Mouse (Mus musculus) thymus, postnatal 10 days (tissue): ENCODE results near the gene Gm49394.

Experiments used
- DNase-seq, 2 experiments: peaks; one replicate each; pipeline ENCODE4 v3.0.0; 2021; ENCODE audit warnings: low spot score in 2 of 2

Gene Gm49394

DNA sequence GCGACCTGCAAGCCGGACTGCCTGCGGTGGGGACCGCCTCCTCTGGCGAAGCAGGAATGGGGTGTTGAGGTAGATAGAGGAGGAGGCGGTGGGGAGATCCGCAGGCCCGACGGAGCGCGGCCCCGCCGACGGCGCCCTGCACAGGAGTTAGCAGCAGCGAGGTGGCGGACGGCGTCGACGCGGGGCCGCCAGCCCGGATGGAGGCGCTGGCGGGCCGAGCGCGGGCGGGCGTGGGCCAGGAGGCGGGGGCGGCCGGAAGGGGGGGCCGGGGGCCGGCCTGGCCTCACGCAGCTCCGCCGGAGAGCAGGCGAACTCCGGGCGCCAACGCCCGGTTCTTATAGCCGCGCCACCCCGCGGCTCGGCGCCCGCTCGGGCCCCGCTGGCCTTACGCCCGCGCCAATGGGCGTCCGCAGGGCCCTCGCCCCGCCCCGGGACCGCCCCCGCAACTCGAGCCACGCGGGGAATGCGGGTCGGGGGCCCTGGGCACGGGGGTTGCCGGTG is 10.5 kb downstream of the Gm49394 start:
- DNase-seq, result no peak

- DNase-seq, result no peak
Observed at GRCm38 (mm10) chr7:142658681-142659180, 11.0 kb downstream of the Gm49394 start.

GRCm38 (mm10) chr7:142657821-142658614 is 11.7 kb downstream of the Gm49394 start:
- DNase-seq, result no peak

DNA sequence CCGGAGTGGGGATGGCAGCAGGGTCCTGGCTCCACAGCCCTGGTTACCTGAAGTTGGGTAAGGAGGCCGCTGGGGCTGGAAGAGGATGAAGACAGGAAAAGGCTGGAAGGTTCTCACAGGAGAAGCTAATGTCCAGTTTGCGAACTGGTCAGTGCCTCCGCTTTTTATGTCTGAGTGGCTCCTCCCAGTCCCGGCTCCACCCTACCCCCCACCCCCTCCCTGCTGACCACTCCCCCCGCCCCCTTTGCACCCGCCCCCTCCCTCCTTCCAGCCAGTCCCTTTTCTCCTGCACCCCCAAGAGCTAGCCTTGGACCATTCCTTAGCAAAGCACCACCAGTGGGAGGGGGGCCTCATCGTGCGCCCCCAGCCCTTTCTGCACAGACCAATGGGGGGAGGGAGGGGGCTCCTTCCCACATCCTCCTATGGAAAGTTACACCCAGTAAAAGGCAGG is 12.4 kb downstream of the Gm49394 start:
- DNase-seq, result no peak

GRCm38 (mm10) chr7:142656055-142656454 is 13.7 kb downstream of the Gm49394 start:
- DNase-seq, result no peak

- DNase-seq, result no peak
Observed at GRCm38 (mm10) chr7:142655633-142656032, 14.1 kb downstream of the Gm49394 start.

GRCm38 (mm10) chr7:142653726-142654125 is 16.0 kb downstream of the Gm49394 start:
- DNase-seq, result no peak

DNA sequence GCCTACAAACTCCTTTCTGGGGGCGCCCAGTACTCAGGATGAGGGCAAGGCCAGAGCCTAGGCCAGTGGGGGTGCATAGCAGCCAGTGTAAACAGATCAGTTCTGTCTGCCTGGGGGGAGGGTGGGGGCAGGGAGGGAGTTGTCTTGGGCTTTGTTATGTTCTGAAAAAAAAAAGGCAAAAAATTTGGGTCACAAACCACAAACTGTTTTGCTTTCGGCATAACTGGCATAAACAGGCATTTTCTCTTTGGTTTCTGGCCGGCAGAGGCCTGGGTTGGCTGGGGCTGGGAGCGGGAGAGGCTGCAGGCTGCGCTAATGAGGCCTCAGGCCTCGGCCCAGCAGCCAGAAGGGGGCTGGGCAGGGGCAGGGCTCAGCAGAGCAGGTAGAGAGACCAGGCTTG is 23.1 kb downstream of the Gm49394 start:
- DNase-seq, result no peak

- DNase-seq, result no peak
Observed at GRCm38 (mm10) chr7:142645045-142645444, 24.7 kb downstream of the Gm49394 start.

DNA sequence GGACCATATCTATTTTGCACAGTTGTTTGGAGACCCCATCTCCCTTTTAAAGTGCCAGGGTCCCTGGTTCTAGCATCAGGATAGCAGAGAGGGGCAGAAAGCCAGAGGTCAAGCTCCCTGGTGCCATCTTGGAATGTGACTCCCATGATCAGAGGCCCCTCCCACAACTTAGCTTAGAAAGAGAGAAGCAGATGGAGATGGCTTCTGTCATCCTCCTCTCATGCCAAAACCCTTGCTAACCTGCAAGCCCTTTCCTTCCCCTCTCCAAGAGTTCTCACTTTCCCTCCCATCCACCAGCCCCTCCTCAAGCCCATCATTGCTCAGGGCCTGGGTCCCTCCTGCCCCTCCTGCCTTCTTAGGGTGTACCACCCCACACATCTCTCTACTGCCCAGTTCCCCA is 33.6 kb downstream of the Gm49394 start:
- DNase-seq, result no peak

DNA sequence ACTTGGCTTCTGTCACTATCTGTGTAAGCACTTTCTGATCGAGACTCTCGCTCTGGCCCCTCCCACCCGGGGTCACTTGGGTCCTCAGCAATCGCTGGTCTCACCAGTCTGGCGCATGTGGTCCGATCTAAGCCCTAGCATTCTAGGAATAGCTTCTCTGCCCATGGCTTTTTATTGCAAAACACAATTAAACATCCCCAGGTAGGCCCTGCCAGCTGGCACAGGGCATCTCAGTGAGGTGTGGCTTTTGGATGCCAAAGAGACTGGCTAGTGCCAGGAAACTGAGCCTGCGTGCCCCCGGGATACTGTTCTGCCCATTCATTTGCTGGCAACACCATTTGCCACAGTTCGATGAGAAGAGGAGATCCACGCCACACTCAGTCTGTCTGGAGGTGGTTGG is 39.1 kb downstream of the Gm49394 start:
- DNase-seq, result no peak

DNA sequence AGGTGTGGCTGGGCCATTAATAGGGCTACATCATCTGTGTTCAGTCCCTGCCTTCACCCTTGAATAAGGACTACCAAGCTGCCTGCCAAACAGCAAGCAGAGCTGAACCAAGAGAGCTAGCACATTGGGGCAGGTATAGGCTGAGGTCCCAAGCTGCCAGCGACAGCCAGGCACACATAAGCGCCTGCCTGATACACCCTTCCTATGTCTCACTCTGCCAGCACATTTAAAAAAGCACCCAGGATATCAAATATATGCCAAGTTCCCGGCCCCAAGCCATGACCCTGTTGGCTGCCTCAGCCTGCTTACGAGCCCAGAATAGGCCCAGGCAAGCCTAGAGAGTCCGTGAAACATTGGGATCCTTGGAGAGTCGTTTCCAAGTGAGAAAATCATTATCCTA is 39.9 kb downstream of the Gm49394 start:
- no peak for DNase-seq

DNA sequence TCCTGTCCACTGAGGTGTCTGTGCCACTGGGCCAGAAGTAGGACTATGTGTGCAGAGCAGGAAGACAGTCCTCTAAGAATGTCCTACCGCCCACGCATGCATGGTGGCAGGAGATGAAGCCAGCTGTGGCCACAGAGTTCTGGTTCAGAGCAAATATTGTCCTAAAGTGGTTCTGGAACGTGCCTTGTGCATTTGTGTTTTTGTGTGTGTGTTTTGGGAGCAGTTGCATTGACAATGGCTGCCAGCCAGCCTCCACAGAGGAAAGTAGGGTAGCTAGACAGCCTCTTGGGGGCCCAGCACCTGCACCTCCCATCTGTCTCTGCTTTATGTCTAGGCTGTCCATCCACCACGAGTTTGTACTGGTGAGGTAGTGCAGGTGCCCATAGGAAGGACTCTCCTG is 47.6 kb downstream of the Gm49394 start:
- DNase-seq, result no peak

GRCm38 (mm10) chr7:142613077-142613476 is 56.7 kb downstream of the Gm49394 start:
- no peak for DNase-seq

DNA sequence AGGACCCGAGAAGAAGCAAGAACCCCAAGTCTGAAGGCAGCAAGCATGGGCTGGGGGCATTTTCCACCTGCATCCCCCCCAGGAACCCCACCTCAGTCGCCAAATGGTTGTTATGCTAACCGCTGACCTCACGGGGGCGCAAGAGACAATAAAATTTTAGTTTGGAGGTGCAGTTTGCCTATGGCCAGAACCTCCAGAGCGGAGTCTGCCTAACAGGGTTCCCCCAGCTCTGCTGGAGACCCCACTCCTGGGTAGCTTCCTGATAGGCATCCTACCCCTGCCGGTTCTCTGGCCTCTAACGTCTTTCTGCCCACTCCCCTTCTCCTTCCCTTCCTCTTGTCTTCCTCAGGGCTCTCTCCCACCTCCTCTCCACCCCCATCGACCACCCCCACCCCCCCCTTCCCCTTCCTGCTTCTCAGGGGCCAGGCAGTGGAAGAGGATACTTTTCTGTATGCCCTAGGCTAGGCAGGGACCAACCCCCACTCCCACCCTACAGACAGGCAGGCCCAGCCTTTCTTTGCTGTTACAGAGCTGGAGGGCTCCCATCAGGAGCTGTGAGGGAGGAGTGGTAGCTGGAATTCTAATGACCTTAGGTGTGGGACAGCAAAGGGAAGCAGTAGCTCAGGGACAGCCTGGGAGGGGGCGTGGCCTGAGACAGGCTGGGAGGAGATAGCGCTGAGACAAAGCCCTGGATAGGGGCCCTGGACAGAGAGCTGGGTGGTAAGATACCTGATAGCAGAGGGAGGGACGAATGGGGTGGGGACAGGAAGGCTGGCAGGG is 58.9 kb downstream of the Gm49394 start:
- peak; percentile 10 to 65 for DNase-seq

DNA sequence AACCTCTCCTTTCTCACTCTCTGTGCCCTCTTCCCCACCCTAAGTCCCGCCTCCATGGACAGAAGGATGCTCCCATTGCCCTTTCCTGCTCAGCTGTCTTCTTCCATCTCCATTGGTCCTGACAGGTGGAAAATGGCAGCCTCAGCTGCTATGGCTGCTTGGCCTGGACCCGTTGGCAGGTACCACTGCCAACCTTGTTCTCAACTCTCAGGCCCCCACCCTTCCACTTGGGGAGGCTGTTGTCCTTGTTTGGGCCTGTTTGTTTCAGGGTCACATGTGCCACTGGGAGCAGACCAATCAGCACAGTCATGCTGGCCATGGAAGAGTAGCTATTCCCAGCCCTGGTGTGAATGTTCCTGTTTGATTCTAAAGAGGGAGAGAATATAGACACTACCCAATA is 68.8 kb downstream of the Gm49394 start:
- no peak for DNase-seq
